Mouse (Mus musculus) midbrain, embryonic 12.5 days (tissue): ENCODE results near the gene Hist1h2aa. TPM values are rescaled to one million over a fixed set of nuclear protein-coding genes. Genes with fewer than 3 reads are reported as not detected.

Experiments
- ATAC-seq: fragments of 200-750 bp; cut with Nextera tagmentation; 2 replicates; pipeline ENCODE4 v1.8.0; 2017; ENCODE audit warnings: low read depth, moderate TSS enrichment, moderate library complexity; ENCODE audit not compliant: low FRiP score
- H3K27ac ChIP-seq: fragments of 300-500 bp; sonication (generic); replicated peaks from 2 replicates; pipeline ENCODE4 v1.5.1; 2016; ENCODE audit warnings: mild to moderate bottlenecking
- H3K27me3 ChIP-seq: fragments of 300-500 bp; sonication (generic); 2 replicates; pipeline ENCODE4 v1.6.1; 2016; ENCODE audit warnings: mild to moderate bottlenecking
- H3K36me3 ChIP-seq: fragments of 300-500 bp; sonication (generic); 2 replicates; pipeline ENCODE4 v1.6.1; 2016
- H3K4me1 ChIP-seq: fragments of 300-500 bp; sonication (generic); 2 replicates; pipeline ENCODE4 v1.6.1; 2016
- H3K4me2 ChIP-seq: fragments of 300-500 bp; sonication (generic); replicated peaks from 2 replicates; pipeline ENCODE4 v1.6.1; 2016; ENCODE audit warnings: mild to moderate bottlenecking, moderate library complexity
- H3K4me3 ChIP-seq: fragments of 300-500 bp; sonication (generic); 2 replicates; pipeline ENCODE4 v1.5.1; 2016; ENCODE audit warnings: mild to moderate bottlenecking
- H3K9ac ChIP-seq: fragments of 300-500 bp; sonication (generic); replicated peaks from 2 replicates; pipeline ENCODE4 v1.6.1; 2016; ENCODE audit warnings: mild to moderate bottlenecking, moderate library complexity
- H3K9me3 ChIP-seq: fragments of 300-500 bp; sonication (generic); 2 replicates; pipeline ENCODE4 v1.6.1; 2016; ENCODE audit warnings: mild to moderate bottlenecking
- WGBS: fragments of 180-500 bp; shearing (Covaris S2); methylation state at CpG from one replicate; pipeline ENCODE4 v1.1.7; 2016; 5-methylcytosine and 5-hydroxymethylcytosine counted together
- polyA plus RNA-seq: library from polyadenylated mRNA; unstranded; fragments of >200 nt; fragmentation: Nextera tagmentation; extraction: Ambion mirVana; gene quantifications from 2 replicates; pipeline ENCODE4 v1.2.1, GENCODE M21; 2016

The Hist1h2aa gene
- polyA plus RNA-seq: not detected in 2 replicates

DNA sequence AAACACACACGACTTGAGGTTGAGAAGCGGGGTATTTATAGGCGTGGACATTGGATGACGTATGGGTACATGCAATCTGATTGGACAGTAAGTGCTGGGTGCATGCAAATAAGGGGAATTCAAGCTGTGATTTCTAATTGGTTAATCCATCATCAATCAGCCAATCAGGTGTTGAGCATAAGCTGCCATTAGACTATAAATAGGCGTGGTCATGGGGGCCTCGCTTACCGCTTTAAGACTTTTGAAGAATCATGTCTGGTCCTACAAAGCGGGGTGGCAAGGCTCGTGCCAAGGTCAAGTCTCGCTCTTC is at the start of gene Hist1h2aa:
TSS of gene Hist1h2aa (plus strand) at position 252 of the 310 bp plus-strand sequence.
- no peak for ATAC-seq
- WGBS: 90% methylated on average over 10 of the region's 10 CpGs

DNA sequence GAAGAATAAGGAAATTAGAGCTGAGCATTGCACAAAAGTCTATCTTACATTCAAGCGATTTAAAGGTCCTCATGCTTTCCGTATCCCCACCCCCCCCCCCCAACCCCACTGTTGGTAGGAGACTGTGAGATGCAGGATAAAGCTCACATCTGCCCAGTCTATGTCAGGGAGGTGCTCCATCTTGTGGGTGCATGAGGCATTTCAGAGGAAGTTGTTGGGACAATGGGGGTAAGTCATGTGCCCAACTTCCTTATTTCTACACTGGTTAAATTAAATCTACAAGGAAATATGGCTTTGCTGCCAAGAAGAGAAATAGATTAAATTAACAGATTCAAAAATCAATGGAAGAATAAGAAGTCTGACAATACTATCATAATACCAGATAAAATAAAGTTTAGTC is 48.7 kb upstream of the Hist1h2aa start:
- H3K27ac ChIP-seq: no peak overlapping the region
- no peak overlapping the region for H3K4me2 ChIP-seq
- H3K4me1 ChIP-seq: no peaks in the 10 kb centered on the region; the same call in 1 of the 2 replicates
- no peaks in the 10 kb centered on the region for H3K9me3 ChIP-seq
- H3K4me3 ChIP-seq: no peak overlapping the region
- ATAC-seq: no peak
- no peaks in the 10 kb centered on the region for H3K36me3 ChIP-seq
- H3K9ac ChIP-seq: no peak overlapping the region
- WGBS: 22% methylated on average over 2 of the region's 2 CpGs
- peaks cover 3% of the 10 kb centered on the region; the same call in 1 of the 2 replicates for H3K27me3 ChIP-seq

More for the DNA sequence above, at the start of gene Hist1h2aa:
- Histone ChIP-seq H3K9ac (no peak within 1 kb of the TSS), H3K9me3 (0 out of 2 replicates have a peak, but pooled peaks cover 3% of the 10 kb centered on the region), H3K4me3 (no peak within 1 kb of the TSS), H3K4me1 (no peaks in the 10 kb centered on the region), H3K27me3 (no peaks in the 10 kb centered on the region), H3K36me3 (no peaks in the 10 kb centered on the region), H3K27ac (no peak within 1 kb of the TSS), H3K4me2 (no peak within 1 kb of the TSS)

DNA sequence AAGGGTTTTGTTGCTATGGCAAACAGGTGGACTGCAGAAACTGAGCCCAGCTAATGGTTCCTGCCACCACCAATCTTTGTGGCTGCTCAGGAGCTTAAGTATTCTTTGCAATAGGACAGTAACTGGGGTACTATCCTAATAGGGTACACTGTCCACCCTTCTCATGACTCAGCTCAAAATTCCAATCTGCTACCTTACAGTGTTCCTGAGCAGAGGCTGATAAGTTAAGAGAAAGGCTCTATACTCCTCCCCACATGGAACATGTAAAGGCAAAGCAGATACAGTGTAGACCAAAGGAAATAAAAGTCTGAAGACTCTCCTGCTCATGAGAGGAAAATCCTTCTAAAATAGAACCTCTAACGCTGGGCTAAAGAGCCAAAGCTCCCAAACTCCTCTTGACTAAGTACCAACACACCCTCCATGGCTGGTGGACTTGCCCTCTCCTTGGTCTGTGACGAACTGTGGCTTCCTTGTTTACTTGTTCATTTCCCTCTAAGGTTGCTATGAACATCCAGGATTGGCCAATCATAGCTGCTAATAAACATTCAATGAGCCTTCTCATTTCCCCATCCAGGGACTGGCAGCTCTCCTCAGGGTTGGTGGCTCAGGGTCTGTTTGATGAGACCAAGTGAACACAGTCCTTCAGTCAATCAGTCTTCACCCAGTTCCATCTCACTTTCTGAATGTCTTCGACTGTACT is 47.1 kb upstream of the Hist1h2aa start:
- no peak overlapping the region for H3K4me2 ChIP-seq
- ATAC-seq: no peak
- no peak overlapping the region for H3K4me3 ChIP-seq
- H3K4me1 ChIP-seq: no peaks in the 10 kb centered on the region; the same call in 1 of the 2 replicates
- H3K27ac ChIP-seq: no peak overlapping the region
- no peak overlapping the region for H3K9ac ChIP-seq
- no peaks in the 10 kb centered on the region for H3K36me3 ChIP-seq
- no peaks in the 10 kb centered on the region for H3K9me3 ChIP-seq
- peaks cover 3% of the 10 kb centered on the region; the same call in 1 of the 2 replicates for H3K27me3 ChIP-seq
- WGBS: 84% methylated on average over 3 of the region's 3 CpGs

DNA sequence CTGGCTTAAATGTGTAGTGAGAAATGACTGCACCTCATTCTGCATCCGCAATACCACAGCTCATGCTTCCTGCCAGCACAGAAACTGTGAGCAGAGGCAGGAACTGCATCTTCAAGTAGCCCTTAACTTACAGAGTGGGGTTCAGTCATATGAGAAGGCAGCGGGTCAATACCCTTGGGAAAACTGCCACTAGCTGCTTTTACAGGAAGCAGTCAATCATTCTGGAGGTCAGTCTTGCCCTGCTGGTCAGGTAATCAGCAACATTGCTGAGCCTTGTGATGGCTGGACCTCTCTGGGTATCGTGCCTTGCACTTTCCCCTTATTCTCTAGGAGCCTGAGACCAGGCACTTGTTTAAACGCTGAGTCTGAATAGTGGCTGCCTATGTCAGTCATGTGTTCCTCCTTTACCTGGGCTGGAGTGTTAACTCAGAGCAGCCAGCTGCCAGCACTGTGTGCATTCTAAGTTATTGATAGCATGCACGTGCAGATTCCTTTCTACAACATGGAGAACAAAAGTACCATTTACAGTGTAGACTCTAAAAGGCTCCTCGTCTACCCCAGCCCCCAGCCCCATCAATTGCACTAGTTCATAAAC is 45.2 kb upstream of the Hist1h2aa start:
- Histone ChIP-seq H3K4me1 (peaks cover 10% of the 10 kb centered on the region), H3K4me3 (no peak overlapping the region), H3K27ac (no peak overlapping the region), H3K4me2 (no peak overlapping the region), H3K36me3 (no peaks in the 10 kb centered on the region), H3K9ac (no peak overlapping the region), H3K9me3 (no peaks in the 10 kb centered on the region), H3K27me3 (peaks cover 3% of the 10 kb centered on the region; the same call in 1 of the 2 replicates)
- WGBS: 82% methylated on average over 6 of the region's 6 CpGs
- ATAC-seq: no peak

DNA sequence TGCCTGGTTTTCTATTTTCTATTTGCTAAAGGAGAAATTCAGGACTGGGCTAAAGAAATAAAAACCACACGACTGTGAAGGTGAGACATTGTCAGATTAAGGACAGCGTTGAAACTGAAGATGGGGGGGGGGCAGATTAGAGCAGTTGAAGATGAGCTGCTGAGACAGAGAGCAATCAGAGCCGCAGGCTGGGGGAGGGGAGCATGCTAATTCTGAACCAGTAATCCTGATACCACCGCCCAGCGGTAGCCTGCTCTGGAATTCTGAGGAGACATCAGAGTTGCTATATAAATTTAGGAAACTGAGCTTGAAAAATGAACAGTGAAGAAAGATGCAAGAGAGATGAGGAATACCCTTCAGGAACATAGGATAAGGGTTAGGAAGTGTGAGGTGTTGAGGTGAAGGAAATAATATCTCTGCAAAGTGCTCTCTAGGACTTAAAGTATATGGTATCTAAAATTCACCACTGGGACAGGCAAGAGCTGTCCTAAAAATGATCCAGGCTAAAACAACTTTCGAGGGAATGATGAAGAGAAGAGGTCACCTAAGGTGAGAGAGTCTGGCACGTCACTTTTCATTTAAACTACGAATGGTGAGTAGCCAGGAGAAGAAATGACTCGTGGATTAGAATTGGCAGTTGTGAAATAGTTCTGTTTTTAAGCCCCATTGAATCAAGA is 41.5 kb upstream of the Hist1h2aa start:
- Histone ChIP-seq H3K4me2 (peak overlapping the region; percentile 33), H3K27me3 (peaks cover 3% of the 10 kb centered on the region), H3K27ac (no peak overlapping the region), H3K4me1 (peaks cover 10% of the 10 kb centered on the region), H3K4me3 (no peak overlapping the region), H3K9me3 (no peaks in the 10 kb centered on the region), H3K9ac (no peak overlapping the region), H3K36me3 (no peaks in the 10 kb centered on the region)
- peak; percentile 52; the same call in 1 of the 2 replicates for ATAC-seq
- 8% methylated on average over 9 of the region's 9 CpGs for WGBS

- no peaks in the 10 kb centered on the region for H3K9me3 ChIP-seq
- no peak overlapping the region for H3K9ac ChIP-seq
- peak overlapping the region; percentile 33 for H3K4me2 ChIP-seq
- H3K36me3 ChIP-seq: no peaks in the 10 kb centered on the region
- H3K4me1 ChIP-seq: peaks cover 10% of the 10 kb centered on the region
- peaks cover 3% of the 10 kb centered on the region for H3K27me3 ChIP-seq
- no peak overlapping the region for H3K4me3 ChIP-seq
- ATAC-seq: peak; percentile 93
- WGBS: 20% methylated on average over 4 of the region's 4 CpGs
- no peak overlapping the region for H3K27ac ChIP-seq
Measured at GRCm38 (mm10) chr13:23893269-23893593, 41.0 kb upstream of the Hist1h2aa start.

DNA sequence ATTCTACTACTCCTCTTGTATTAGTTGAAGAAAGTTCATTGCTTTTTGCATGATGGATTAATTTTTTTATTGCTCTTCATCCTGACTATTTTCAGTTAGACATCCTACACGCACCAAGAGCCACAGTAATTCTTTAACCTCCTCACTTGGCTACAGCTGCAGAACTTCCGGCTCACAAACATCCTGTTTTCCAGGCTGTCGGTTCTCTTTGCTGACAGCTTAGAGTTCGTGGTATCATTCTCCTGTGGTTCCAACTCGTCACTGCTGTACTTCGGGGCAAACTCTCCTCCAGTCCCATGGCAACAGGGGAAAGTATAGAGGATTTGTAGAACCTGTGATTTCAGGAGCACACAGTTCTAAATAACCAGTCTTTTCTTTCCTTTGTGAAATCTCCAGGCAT is 36.0 kb upstream of the Hist1h2aa start:
- 56% methylated on average over 6 of the region's 6 CpGs for WGBS

DNA sequence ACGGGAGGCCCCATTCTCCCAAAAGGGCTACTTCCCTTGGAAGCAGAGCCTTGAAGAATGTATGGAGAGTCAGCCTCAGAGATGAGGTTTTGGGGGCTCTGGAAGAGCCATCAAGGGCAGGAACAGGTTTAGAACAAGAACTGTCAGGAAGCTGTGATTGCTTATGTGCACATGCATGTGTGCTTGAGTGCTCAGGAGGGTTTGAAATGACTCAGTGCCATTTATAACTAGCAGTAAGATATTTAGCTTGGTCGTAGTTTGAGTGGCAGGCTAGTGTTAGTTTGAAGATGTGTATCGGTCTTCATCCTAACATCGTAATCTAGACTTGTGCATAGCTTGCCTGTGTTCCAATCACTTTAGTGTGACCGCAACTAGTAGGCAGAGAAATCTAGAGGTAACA is 27.4 kb upstream of the Hist1h2aa start:
- Histone ChIP-seq H3K27me3 (no peaks in the 10 kb centered on the region), H3K4me3 (no peak overlapping the region), H3K27ac (no peak overlapping the region), H3K36me3 (no peaks in the 10 kb centered on the region), H3K4me2 (no peak overlapping the region), H3K9ac (no peak overlapping the region), H3K9me3 (no peaks in the 10 kb centered on the region), H3K4me1 (no peaks in the 10 kb centered on the region)
- ATAC-seq: no peak
- 93% methylated on average over 5 of the region's 5 CpGs for WGBS

More for the DNA sequence above, 36.0 kb upstream of the Hist1h2aa start:
- Histone ChIP-seq H3K27me3 (no peaks in the 10 kb centered on the region; the same call in 1 of the 2 replicates), H3K4me1 (peaks cover 2% of the 10 kb centered on the region; the same call in 1 of the 2 replicates), H3K9me3 (no peaks in the 10 kb centered on the region), H3K27ac (no peak overlapping the region), H3K4me2 (no peak overlapping the region), H3K9ac (no peak overlapping the region), H3K36me3 (no peaks in the 10 kb centered on the region), H3K4me3 (no peak overlapping the region)
- no peak for ATAC-seq

- no peak overlapping the region for H3K4me3 ChIP-seq
- no peaks in the 10 kb centered on the region for H3K27me3 ChIP-seq
- H3K9me3 ChIP-seq: no peaks in the 10 kb centered on the region
- H3K4me2 ChIP-seq: no peak overlapping the region
- no peak for ATAC-seq
- H3K4me1 ChIP-seq: no peaks in the 10 kb centered on the region
- H3K36me3 ChIP-seq: no peaks in the 10 kb centered on the region
- no peak overlapping the region for H3K9ac ChIP-seq
- no peak overlapping the region for H3K27ac ChIP-seq
- 90% methylated on average over 5 of the region's 5 CpGs for WGBS
Measured at GRCm38 (mm10) chr13:23910121-23910520, 24.1 kb upstream of the Hist1h2aa start.

GRCm38 (mm10) chr13:23911335-23911734 is 22.9 kb upstream of the Hist1h2aa start:
- 90% methylated on average over 5 of the region's 5 CpGs for WGBS
- H3K4me2 ChIP-seq: no peak overlapping the region
- no peak overlapping the region for H3K9ac ChIP-seq
- no peaks in the 10 kb centered on the region for H3K4me1 ChIP-seq
- no peaks in the 10 kb centered on the region for H3K36me3 ChIP-seq
- H3K4me3 ChIP-seq: no peak overlapping the region
- ATAC-seq: no peak
- H3K27ac ChIP-seq: no peak overlapping the region
- no peaks in the 10 kb centered on the region for H3K27me3 ChIP-seq
- H3K9me3 ChIP-seq: no peaks in the 10 kb centered on the region

- Histone ChIP-seq H3K36me3 (no peaks in the 10 kb centered on the region), H3K9me3 (no peaks in the 10 kb centered on the region), H3K27me3 (no peaks in the 10 kb centered on the region), H3K27ac (no peak overlapping the region), H3K4me1 (no peaks in the 10 kb centered on the region), H3K4me3 (no peak overlapping the region), H3K4me2 (no peak overlapping the region), H3K9ac (no peak overlapping the region)
- WGBS: 42% methylated on average over 6 of the region's 6 CpGs
- ATAC-seq: no peak
Measured at GRCm38 (mm10) chr13:23913791-23914306, 20.4 kb upstream of the Hist1h2aa start.
